Comparison of ENCODE assay signal across 8 mouse cellular contexts in genomic region chr11:16257473-16257921, GRCm38 (mm10). TPM values are rescaled to one million over a fixed set of nuclear protein-coding genes. Genes with fewer than 3 reads are reported as not detected.
A peak's percentile ranks its signal among the peaks of the same experiment; 100 is the strongest.
DNase-seq lines count a peak whose midpoint lies in the region; ATAC-seq lines count a peak whose summit lies in the region.

Vstm2a (plus strand) TSS chr11:16257724.

- peak; percentile 23 to 47 for DNase-seq in cerebellum, postnatal 4 days (ENCODE audit: low spot score in 2 of 2)
- peak; percentile 28 for DNase-seq in kidney, postnatal 10 days
- DNase-seq in right cerebral cortex, postnatal 36 days (ENCODE audit: low spot score in 2 of 2), result peak; percentile 71 to 75
- no peak for DNase-seq in thymus, postnatal 25 days

- H3K4me3 ChIP-seq in megakaryocyte, embryonic 14.5 days (replicated peaks), result peak within 1 kb of the TSS; percentile 84
- H3K4me3 ChIP-seq in heart, embryonic 13.5 days, result peak within 1 kb of the TSS; percentile 64
- H3K4me3 ChIP-seq in liver, embryonic 15.5 days (replicated peaks), result peak within 1 kb of the TSS; percentile 29

- H3K27ac ChIP-seq in heart, embryonic 13.5 days (replicated peaks), result no peak within 1 kb of the TSS
- H3K27ac ChIP-seq in liver, embryonic 15.5 days (replicated peaks), result no peak within 1 kb of the TSS

- no peaks in the 10 kb centered on the region for H3K36me3 ChIP-seq in megakaryocyte, embryonic 14.5 days (replicated peaks; ENCODE audit: low read length)
- no peaks in the 10 kb centered on the region for H3K36me3 ChIP-seq in heart, embryonic 13.5 days
- no peaks in the 10 kb centered on the region for H3K36me3 ChIP-seq in liver, embryonic 15.5 days (replicated peaks)

- ATAC-seq in megakaryocyte, adult 5-6 weeks (ENCODE audit: poor library complexity, severe bottlenecking), result no peak
- ATAC-seq in heart, embryonic 13.5 days (ENCODE audit: extremely low read depth, insufficient number of reproducible peaks, low FRiP score, low TSS enrichment), result no peak
- ATAC-seq in liver, embryonic 15.5 days (ENCODE audit: insufficient read depth), result no peak

- peaks cover 49% of the 10 kb centered on the region for H3K27me3 ChIP-seq in megakaryocyte, embryonic 14.5 days (replicated peaks)
- H3K27me3 ChIP-seq in heart, embryonic 13.5 days (replicated peaks), result peaks cover 50% of the 10 kb centered on the region
- H3K27me3 ChIP-seq in liver, embryonic 15.5 days, result peaks cover 47% of the 10 kb centered on the region

- H3K4me1 ChIP-seq in megakaryocyte, embryonic 14.5 days, result peaks cover 15% of the 10 kb centered on the region
- peaks cover 19% of the 10 kb centered on the region for H3K4me1 ChIP-seq in heart, embryonic 13.5 days
- no peaks in the 10 kb centered on the region for H3K4me1 ChIP-seq in liver, embryonic 15.5 days (replicated peaks)

- H3K4me2 ChIP-seq in heart, embryonic 13.5 days, result peak within 1 kb of the TSS; percentile 96
- H3K4me2 ChIP-seq in liver, embryonic 15.5 days, result peak within 1 kb of the TSS; percentile 55

- H3K9ac ChIP-seq in heart, embryonic 13.5 days, result peak within 1 kb of the TSS; percentile 72
- no peak within 1 kb of the TSS for H3K9ac ChIP-seq in liver, embryonic 15.5 days

- WGBS in heart, embryonic 13.5 days, result 2% methylated on average over 44 of the region's 44 CpGs
- 1% methylated on average over 44 of the region's 44 CpGs for WGBS in liver, embryonic 15.5 days (ENCODE audit: insufficient replicate concordance)

- peaks cover 10% of the 10 kb centered on the region for H3K9me3 ChIP-seq in megakaryocyte, embryonic 14.5 days
- no peaks in the 10 kb centered on the region for H3K9me3 ChIP-seq in heart, embryonic 13.5 days
- H3K9me3 ChIP-seq in liver, embryonic 15.5 days (replicated peaks), result no peaks in the 10 kb centered on the region

RNA-seq across cellular contexts. Expression of gene Vstm2a, which starts in this region (rescaled TPM):
- polyA plus RNA-seq in megakaryocyte, embryonic 14.5 days (2012; ENCODE audit: insufficient read depth, low replicate concordance), result not detected in 2 replicates
- not detected in 2 replicates for total RNA-seq in megakaryocyte, adult 5-6 weeks (2015)
- not detected in 2 replicates for total RNA-seq in megakaryocyte, adult 5-6 weeks (2017)
- 0.09 and 0.25 TPM in 2 replicates for polyA plus RNA-seq in heart, embryonic 13.5 days (2015; fragmentation: Nextera tagmentation; extraction: Ambion mirVana)
- polyA plus RNA-seq in liver, embryonic 15.5 days (2015; fragmentation: Nextera tagmentation; extraction: Ambion mirVana), result 0.03 TPM in 1 of 2 replicates, not detected in the other

Comparison
In these comparisons a context has a peak if more than half of its experiments do, and no peak if none do; other contexts are left out.
1. H3K4me3 ChIP-seq: peak in every context shown above with its lines; median percentile 84 in megakaryocyte, embryonic 14.5 days; 64 in heart, embryonic 13.5 days; 29 in liver, embryonic 15.5 days.